Mouse (Mus musculus): ENCODE measurements around the gene Mbd3l2.
A peak's percentile ranks its signal among the peaks of the same experiment; 100 is the strongest.

DNA sequence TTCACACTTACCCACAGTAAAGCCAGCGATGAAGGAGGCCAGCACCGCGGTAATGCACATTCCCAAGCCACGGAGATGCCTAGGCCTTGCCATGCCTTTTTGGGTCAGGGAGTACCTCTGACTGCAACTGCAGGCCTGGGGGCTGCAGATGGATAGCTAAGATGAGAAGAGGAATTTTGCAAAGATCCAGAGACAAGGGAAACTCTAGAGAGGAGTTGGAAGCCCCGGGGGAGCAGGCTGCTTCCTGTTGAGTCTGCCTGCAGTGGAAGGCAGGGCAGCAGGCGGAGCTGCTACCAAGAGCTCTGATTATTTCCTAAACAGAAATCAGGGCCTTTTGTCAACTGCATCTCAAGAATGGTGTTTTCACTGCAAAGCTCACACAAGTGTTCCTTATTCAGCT, 44.7 kb upstream of the Mbd3l2 start:
- TF ChIP-seq POLR2A (IDR thresholded peaks at IDR 0.05; ENCODE audit: control insufficient read depth, low read depth, low read length): 0 out of 2 replicates have a peak, but pooled peaks have one; percentile 30
- TF ChIP-seq CTCF (IDR thresholded peaks at IDR 0.05; ENCODE audit: control insufficient read depth, insufficient read depth, insufficient replicate concordance, low read depth, low read length): no peak

Measured in testis, adult 2 months (tissue).